Mouse (Mus musculus) G1E-ER4 (cell line): ENCODE measurements around the gene Tmem132c. TPM values are rescaled to one million over a fixed set of nuclear protein-coding genes. Genes with fewer than 3 reads are reported as not detected.

ENCODE experiments used
- GATA1 ChIP-seq: IDR thresholded peaks from one replicate; pipeline ENCODE4 v1.8.0; 2012; ENCODE audit warnings: low read length, inconsistent platforms
- polyA plus RNA-seq: library from polyadenylated mRNA; stranded (reverse); fragments of >175 nt; gene quantifications from 2 replicates; pipeline ENCODE4 v1.2.3, GENCODE M21; 2012

Tmem132c gene
- polyA plus RNA-seq, 1 experiment = not detected

DNA sequence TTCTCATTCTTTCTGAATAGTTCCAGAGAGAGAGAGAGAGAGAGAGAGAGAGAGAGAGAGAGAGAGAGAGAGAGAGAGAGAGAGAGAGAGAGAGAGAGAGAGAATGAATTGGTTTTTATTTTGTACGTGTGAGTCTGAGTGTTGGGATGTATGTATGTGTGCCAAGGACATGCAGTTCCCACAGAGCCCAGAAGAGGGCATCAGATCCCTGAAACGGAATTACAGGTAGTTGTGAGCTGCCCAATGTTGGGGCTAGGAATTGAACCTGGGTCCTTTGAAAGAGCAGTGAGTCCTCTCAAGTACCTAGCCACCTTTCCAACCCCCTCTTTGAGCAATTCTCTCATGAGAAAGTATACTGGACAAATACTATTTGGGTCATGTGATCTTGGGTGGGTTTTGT, 111.4 kb downstream of the Tmem132c start:
- TF ChIP-seq GATA1 = no peak

DNA sequence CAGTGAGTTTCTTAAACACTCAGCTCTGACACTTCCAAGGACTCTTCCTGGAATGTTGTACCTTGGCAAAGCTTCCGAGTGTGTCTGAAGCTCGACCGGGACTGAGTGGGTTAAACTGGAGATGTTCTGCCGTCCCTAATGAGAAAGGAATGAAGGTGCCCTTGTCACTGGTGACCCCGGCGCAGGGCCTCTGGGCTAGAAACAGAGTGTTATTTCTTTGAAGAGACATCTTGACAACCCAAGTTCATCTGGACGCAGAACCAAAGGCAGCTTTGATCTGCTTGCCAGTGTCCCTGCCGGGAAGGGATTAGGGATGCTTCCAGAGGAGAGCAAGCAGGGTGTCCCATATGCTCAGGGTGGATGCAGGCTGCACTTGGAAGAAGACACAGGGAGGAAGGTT, 114.2 kb downstream of the Tmem132c start:
- no peak for TF ChIP-seq GATA1

DNA sequence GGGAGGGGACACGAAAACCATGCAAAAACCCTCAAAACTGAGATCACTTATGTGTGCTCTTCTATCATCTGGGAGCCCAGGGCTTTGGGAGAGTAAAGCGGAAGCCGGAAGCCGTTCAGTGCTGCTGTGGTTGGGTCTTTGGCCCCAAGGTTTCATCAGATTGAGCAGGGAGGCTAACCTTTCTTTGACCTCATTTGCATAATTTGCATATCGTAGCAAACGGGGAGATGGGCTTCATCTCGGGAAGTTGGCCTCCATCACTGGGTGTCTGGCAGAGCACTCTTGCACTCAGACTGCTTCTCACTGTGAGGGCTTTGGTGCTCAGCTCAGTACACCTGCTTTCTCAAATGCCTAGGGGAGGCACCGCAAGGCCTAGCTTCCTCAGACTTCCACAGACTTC, 119.5 kb downstream of the Tmem132c start:
- TF ChIP-seq GATA1 = no peak

GRCm38 (mm10) chr5:127365061-127365460, 123.5 kb downstream of the Tmem132c start:
- TF ChIP-seq GATA1 = no peak

DNA sequence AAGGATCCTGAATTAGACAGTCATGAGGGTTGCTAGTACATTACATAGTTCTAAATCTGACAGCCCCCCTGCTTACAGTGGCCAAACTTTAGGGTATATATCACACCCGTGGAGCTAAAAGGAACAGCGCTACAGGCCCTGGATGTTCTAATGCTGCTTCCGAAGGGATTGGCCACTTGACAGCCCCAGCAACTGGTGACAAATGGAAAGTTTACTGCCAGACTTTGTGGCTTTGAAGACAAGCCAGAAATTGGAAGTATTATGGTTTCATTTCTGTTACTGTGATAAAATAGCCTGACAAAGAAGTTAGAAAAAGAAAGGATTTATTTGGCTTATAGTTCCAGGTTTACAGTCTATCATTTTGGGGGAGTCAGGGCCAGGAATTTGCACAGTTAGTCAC, 126.6 kb downstream of the Tmem132c start:
- no peak for TF ChIP-seq GATA1

DNA sequence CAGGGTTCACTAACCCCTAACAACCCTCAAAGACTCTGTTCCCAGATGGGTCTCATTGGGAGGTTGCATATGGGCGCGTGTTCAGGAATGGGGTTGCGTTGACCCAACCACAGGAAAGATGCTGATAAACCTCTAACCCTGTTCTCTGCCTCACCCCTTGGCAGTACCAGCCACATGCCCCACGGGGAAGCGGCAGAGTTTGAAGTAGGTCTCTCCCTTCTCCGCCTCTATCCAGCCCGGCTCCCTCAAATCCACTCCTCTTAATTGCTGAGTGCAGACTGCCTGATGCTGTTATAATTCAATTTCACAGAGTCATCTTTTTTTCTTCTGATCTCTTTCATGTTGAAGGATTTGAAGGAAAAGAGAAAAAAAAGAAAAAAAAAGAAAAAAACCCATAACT, 128.2 kb downstream of the Tmem132c start:
- TF ChIP-seq GATA1 = no peak

DNA sequence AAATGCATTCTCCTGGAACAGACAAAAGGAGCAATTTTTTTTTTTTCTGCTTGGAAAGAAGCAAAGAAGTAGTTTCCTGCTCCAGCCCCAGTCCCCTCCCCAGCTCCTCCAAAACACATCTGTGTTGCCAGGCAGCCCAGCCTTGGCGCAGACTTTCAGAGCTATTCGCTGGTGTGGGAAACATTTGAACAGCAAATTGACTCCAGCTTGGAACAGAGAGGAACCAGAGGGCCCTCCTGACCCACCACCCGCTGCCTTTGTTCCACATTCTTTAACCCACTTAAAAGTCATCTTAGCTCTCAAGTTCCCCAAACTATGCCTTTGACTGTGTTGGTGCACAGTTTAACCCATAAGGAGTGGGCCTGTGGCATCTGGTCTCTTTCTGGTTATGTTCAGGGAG, 128.9 kb downstream of the Tmem132c start:
- TF ChIP-seq GATA1 = no peak

GRCm38 (mm10) chr5:127374251-127374650, 132.6 kb downstream of the Tmem132c start:
- TF ChIP-seq GATA1 = no peak

- no peak for TF ChIP-seq GATA1
These were observed 134.0 kb downstream of the Tmem132c start for GRCm38 (mm10) chr5:127375654-127376053.

DNA sequence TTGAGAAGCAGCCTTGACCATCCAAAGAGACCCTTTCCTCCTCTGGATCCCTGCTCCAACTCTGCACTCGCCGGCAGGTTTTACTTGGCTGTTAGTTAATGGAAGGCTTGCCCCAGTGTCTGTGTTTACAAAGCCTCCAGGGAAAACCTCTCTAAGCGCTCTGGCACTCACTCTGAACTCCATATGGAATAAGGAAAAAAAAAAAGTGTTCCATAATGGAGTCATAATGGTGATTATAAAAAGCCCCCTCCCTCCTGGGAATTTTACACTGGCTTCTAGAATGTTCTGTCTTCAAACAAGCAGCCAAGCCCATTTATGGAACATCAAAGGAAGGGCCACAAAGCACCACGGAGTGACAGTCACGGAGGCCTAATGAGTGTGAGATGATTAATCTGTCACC, 136.9 kb downstream of the Tmem132c start:
- no peak for TF ChIP-seq GATA1

- TF ChIP-seq GATA1 = no peak
These were observed 137.7 kb downstream of the Tmem132c start for GRCm38 (mm10) chr5:127379351-127379750.

- no peak for TF ChIP-seq GATA1
These were observed 139.6 kb downstream of the Tmem132c start for GRCm38 (mm10) chr5:127381216-127381615.

DNA sequence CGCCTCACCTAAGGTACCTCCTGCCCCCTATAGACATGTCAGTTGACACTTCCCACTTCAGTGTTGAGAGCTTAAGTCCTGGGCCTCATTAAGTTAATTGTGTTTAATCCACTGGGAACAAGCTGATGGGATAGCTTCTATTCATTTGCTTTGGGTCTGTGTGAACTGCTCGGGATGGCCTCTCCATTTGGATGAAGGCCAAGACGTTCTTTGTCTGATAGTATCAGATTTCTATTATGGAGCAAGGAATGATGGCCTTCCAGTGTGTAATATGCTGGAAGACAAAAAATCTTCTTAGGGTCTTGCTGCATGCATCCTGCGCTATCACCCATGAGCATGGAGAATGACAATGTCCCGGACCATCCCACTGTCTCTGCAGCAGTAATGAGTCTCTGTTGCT, 141.0 kb downstream of the Tmem132c start:
- TF ChIP-seq GATA1 = no peak

- no peak for TF ChIP-seq GATA1
These were observed 149.6 kb downstream of the Tmem132c start for GRCm38 (mm10) chr5:127391187-127391586.

- no peak for TF ChIP-seq GATA1
These were observed 155.3 kb downstream of the Tmem132c start for GRCm38 (mm10) chr5:127396889-127397288.

DNA sequence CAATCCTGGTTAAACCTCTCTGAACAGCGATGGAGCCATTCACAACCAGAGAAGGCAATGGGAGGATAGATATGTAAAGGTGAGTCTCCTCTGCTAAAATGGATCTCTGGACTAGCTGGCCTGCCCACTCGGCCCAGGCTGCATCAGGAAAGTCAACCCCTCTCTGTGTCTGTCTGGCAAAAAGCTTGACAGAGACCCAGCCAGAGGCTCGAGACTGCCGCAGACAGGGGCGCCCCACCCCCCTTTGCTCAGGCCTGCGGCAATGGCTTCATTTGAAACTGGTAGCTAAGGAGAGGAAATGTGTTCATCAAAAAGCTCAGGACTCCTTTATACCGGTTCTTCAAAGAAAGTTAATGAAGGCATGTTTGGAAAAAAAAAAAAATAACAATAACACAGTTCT, 156.4 kb downstream of the Tmem132c start:
- TF ChIP-seq GATA1 = no peak

DNA sequence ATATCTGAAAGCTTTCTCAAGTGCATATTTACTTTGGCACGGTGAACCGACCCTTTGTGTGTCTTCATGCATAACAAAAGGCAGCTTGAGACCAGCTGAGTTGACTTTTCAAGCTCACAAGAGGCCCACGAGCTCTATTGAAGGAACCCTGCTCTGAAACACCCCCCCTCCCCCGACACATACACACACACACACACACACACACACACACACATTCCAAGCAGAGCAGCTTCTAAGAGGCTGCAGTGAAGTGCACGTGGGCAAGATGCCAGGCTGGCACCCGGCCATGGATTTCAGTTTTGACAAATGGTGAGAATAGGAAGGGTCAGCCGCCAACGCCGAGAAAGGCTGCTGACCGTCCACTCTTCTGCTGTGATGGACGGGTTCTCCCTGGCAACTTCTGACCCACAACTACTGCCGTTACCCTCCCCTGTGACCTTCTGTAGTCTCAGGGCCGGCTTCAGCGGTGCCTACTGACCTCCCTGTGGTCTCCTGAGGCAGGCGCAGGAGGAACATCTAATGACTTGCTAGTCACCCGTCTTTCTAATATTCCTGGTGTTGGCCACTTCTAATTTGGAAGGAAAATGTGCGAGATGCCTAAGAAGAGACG, 163.9 kb downstream of the Tmem132c start:
- TF ChIP-seq GATA1 = no peak
